Mouse (Mus musculus) cerebellum, postnatal 10 days (tissue): ENCODE results near the gene Kank1.

Experiments used
- DNase-seq, 2 experiments: peaks; one replicate each; pipeline ENCODE4 v3.0.0; 2021; ENCODE audit warnings: mixed read lengths in 2 of 2

Gene Kank1

DNA sequence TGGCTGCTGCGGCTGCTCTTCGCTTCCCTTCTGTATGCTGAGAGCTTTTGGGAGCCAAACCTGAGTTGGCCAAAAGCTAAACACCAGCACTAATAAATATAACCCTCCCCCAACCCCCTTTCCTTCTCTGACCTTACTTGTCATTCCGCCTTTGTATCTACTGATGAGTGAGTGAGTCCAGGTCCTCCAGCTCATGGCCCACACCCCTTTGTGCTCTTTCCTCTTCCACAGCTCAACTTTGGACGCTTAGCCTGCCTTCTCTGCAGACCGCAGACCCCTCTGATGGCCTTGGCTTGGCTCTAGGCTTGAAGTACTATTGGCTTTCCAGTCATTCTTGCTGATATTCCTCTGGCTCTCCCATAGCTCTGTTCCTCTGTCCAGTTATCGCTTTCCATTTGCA lies 16.4 kb downstream of the Kank1 start:
- no peak for DNase-seq

DNA sequence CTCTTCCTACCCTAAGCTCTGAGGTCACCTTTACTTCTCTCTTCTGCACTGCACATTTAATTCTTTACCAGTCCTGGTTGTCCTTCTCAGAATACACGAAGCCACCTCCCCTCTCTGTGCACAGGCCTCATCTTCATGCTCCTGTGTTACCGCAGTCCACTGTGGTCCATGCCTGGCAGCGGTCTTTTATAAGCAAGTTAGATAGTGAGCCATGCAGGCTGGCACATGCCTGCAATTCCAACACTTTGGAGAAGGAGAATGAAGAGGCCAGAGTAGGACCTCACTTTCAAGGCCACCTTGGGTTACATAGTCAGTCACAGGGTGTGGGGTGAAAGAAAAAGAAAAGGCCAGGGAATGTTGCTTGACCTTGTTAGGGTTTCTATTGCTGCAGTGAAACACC lies 16.9 kb downstream of the Kank1 start:
- no peak for DNase-seq

DNA sequence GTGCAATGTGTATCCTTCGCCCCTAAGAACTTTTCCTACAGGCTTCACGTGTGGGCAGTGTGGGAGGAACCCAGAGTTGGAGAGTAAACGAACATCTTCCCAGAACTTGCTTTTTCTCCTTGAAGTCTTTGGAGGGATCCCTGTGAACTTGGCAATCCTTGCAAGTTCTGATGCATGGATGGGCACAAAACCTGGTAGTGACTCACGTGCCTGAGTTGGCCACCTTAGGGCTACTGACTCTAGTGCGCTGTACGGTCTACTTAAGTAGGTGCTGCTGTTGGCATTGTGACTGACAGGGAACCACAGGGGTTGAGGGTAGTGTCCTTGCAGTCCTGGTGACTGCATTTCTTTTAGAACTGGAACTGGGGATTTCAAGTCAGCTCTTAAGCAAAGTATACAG lies 21.5 kb downstream of the Kank1 start:
- no peak for DNase-seq

DNA sequence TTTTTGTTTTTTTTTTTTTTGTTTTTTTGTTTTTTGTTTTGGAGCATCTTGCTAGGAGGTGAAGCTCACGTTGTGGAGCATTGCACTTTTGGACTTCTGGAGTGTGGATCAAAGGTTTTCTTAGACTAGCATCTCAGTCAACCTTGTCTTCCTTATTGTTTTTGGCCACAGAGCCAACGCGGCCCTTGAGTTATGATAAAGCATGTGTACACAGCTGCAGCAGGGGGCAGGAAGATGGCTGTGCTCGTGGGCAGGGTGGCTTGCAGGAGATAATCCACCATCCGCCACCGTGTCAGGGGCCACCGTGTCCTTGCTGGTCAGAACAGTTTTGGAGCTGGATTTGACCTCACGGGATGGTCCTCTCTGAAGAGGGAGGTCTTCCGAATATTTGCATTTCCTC lies 29.4 kb downstream of the Kank1 start:
- DNase-seq: no peak

DNA sequence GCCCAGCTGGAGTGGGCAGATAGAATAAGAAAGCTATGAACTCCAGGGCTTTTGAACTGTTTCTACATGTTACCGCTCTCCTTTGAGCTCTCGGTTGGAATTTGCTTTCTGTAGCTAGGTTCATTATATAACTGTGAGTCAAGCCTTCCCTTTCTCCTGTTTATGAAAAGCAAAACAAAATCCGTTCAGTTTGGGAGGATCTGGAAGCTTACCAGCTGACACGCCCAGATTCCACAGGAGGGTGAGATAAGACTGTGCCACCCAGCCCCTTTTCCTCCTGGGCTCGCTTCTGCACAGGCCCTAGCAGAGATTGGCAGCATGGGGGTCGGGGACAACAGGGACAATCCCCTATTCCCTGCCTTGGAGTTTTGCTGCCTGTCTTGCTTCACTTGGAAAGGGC lies 30.5 kb downstream of the Kank1 start:
- no peak for DNase-seq

DNA sequence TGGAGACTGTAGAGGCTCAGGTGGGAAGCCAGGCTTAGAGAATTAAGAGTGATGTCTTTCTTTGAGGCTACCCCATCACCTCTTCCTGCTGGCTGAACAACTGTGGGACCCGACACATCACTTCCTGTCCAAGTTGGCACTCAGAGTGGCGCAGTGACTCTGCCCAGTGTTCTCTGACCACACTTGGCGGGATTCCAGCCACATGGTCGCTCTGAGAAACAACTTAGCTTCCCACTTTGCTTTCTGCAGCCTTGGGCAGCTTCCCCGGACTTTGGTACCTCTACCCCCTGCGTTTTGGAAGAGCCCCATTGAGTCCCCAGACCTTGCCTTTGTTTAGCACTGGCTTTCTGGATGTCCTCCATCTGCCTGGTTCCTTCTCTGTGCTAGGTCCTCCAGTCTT lies 31.8 kb downstream of the Kank1 start:
- DNase-seq: peak; percentile 86 to 90

DNA sequence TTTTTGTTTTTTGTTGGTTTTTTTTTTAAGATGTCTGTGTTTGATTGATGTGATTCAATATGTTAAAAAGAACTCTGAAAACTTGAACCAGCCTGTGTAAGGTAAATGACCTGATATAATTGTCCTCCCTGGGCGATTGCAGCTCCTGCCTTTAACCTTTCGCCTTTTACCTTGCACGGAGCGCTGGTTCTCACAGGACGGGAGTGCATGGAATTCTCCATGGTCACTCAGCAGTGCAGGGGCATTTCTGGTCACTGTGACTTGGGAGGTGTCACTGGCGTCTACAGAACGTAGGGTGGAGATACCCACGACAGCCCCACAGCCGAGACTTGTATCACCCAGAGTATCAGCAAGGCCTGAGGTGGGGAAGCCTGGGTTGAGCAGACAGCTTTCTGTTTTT lies 34.8 kb downstream of the Kank1 start:
- no peak for DNase-seq

DNA sequence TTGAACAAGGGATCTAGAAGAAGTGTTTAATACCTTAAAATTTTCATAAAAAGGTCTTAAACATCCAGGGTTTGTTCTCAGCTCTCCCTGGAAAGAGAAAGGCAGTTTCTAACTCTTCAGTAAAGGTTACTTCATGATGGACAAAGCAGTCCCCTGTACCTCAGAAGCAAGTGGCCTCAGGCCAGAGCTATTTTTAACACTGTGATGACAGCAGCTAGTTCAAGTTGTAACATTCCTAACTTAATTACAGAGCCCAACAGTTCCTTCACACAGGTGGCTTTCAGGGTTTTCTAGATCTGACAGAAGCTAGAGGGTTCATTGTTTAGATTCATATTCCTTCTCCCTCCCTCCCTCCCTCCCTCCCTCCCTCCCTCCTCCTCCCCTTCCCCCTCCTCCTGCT lies 36.4 kb downstream of the Kank1 start:
- no peak for DNase-seq

DNA sequence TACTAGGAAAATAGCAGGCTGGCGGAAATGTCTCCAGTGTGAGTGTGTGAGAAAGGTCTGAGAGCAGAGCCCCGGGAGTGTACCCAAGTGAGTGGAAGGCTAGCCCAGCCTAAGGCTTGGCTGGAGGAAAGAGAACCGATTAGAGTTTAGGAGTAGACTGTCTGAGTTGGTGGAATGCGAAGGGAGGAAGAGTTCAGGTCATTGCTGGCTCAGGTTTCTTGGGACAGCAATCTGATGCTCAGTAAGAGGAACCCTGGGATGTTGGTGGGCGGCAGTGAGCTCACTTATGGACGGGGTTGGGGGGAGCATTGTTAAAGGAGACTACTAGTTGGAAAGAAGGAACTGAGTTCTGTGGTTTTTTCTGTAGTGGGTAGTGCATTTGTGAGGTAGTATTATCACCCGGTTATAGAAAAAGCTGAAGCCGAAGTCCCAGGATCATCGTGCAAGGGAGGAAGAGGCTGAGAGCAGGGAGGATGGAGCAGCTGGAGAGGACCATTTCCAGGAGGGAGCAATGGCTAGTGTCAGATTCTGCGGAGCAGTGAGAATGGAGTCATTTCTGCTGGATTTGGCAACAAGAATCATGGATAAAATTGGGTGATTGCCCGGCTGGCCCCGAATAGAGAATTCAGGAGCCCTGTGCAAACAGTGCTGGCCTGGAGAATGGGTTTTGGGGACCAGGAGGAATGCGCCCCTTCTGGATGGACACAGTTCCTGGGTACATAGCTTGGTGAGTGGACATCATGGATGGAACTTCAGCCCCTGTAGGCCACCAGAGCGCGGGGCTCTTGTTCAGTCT lies 40.0 kb downstream of the Kank1 start:
- peak; percentile 36 to 55 for DNase-seq

DNA sequence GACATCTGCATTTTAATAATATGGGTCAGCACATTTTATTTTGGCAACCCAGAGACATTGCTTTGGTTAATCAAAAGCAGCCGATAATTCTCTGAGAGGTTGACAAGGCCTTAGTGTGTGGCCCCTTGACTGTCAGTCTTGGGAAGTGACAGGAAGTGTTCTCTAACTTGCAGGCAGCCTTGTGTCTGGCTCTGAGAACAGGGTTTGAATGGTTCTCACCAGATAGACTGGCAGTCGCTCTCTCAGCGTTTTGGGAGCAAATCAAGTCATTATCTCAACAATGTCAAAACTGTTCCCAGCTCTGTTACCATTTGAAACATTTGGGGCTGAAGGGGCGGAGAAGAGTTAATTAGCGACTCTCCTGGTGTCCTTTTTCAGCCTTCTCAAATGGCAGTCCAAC lies 41.0 kb downstream of the Kank1 start:
- no peak for DNase-seq

DNA sequence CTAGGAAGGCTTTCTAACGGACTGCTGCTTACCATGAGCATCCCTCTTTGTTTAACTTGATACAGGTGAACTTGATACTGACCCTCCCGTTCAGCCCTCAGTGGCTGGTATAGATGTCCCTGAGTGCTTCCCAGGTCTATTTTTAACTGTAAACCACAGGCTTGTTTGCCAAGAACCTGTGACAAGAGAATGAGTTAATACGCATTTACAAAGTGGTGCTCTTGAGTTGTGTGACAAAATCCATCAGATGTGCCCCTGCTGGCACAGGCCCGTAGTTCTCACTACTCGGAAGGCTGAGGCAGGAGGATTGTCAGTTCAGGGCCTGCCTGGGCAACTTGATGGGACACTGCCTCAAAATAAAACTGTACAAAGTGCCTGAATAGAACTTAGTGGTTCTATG lies 42.8 kb downstream of the Kank1 start:
- DNase-seq: no peak

DNA sequence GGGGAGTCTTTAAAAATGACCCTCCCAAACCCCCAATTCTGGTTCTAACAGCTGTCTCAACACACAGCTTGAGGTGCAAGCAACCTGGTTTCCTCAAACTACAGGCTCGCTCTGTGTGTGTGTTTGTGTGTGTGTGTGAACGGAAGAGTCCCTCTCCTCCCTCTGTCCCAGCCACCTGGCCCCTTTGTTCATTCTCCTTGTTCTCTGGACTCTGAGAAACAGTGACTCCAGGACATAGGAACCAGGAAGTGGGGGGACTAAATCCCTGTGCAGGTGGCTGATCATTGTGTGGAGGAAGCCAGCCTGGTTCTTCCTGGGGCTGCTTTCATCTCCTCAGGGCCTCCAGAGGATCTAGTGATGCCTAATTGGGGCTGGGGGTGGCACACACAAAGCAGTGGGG lies 46.9 kb downstream of the Kank1 start:
- no peak for DNase-seq

DNA sequence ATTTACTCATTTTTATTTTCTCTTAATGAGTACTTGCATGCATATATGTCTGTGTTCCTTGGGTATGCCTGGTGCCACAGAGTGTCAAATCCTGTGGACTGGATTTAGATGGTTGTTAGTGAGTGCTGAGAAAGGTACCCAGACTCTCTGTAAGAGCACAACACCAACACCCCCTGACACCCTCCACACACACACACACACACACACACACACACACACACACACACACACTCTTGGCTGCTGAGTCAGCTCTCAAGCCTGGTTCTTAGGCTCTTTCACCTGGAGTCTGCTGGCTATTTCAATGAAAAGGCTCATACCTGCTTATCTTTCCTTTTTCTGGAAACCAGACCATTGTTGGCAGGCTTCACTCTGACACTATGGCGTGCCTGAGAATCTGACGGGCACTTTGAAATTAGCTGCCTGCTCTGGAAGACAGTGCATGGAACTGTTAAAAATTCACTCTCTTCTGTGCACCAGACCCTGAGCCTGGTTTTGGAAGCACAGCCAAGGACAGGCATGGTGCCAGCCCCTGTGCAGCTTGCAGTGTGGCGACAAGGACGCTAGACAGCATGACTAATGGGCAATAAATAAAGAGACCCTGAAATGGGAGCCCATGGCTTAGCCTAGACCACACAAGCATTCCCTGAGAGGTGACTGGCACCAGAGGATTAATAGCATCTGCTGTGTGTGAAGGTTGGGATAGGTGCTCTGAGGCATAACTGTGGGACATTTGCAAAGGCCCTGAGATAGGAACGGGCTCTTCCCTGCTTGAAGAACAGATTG lies 49.2 kb downstream of the Kank1 start:
- peak; percentile 96 to 98 for DNase-seq

DNA sequence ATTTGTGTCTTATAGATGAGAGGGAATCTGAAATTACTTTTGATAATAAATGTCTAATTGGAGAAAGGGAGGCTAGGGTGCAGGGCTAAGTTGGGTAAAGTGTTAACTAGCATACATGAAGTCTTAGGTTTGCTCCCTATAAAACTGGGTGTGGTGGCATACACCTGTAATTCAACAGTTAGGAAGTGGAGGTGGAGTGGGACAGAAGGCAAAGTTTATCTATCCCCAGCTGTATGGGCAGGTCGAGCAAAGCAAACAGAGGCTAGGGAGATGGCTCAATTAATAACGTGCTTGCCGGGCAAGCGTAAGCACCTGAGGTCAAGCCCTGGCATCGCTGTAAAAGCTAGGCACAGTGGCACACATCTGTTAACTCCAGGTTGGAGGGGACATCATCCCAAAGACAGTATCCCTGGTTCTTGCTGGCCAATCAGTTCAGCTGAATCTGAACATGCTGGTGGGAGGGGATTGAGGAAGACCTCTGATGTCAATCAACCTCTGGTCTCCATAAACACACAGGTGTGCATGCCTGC lies 54.3 kb downstream of the Kank1 start:
- no peak for DNase-seq

DNA sequence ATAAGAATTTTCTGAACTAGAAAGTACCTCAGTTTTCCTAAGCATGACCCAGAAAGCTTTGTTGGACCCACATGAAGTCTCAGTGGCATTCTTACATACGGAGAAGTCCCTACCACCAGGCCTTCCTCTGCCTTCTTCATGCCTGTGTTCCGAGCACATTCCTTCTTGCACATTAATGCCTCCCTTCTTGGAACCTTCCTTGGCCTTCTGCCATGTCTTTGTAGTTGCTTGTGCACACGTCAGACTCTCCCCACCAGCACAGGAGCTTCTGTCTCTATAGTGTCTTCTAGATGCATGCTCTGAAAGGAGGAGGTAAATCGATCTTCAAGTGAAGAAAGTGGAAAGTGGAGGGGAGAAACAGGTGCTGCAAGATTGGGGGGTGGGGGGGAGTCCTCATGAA lies 58.4 kb downstream of the Kank1 start:
- peak in 1 of 2 experiments; percentile 35 for DNase-seq

DNA sequence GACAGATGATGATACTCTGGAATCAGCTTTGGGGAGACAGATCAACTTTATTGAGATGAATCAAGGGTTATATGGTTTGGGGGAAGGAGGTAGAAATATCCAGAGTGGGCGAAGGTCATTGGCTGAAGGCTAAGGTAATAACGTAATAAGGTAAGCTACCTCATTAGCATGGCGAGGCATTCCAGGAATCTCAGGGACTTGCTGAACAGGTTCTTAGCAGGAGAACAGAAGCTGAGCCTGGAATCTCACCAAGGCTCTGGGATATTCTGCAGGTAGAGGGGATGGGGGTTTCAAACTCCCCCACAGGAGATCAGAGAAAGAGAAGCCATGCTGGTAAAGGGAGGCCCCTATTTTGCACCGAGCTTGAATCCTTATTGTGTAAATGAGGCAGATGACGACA lies 60.5 kb downstream of the Kank1 start:
- no peak for DNase-seq

DNA sequence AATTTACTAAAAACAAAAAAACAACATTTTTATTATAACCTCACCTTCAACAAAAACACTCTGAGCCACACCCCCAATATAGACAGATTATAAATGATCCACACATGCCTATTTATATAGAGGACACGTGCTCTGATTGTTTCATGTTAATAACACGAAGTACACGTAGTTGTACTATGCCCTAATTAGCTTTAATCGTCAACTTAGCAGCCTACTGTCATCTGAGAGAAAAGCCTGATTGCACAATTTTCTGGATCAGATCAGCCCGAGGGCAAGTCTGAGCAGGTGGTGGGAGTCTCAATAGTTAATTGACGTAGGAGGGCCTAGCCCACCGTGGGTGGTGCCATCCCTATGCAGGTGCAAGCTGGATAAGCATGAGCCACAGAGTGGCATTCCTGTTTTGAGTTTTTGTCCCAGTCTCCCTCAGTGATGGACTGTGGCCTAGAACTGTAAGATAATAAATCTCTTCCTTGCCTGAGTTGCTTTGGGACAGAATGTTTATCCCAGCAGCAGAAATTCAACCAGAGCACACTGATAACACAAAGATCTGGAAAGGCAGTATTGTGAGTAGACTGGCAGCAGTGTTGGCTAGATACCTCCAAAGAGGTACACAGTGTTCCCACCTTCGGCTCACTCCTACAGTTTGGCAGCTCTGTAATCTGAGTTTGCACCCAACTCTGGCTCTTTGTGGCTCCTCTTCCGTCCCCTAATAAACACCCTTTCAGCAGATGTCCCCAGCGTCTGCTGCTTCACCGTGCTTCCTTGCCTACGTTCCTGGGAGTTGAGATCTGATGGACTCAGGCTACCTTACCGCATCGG lies 63.3 kb downstream of the Kank1 start:
- no peak for DNase-seq

DNA sequence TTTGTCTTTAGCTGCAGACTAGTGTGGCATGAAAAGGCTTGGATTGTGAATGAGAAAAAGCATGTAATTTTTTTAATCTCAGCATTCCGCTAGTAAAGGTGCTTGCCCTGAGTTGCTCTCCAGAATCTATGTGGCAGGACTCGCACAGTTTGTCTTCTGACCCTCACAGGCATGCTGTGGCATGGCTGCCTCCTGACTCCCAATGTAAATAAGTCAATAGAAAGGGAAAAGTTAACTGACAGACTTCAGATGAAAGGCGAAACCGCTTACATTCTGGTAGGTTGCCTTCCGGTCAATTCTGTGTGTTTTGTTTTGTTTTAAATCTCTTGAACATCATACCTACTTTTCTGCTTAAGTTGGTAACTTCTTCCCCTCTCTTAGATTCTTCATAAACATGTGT lies 64.4 kb downstream of the Kank1 start:
- no peak for DNase-seq

DNA sequence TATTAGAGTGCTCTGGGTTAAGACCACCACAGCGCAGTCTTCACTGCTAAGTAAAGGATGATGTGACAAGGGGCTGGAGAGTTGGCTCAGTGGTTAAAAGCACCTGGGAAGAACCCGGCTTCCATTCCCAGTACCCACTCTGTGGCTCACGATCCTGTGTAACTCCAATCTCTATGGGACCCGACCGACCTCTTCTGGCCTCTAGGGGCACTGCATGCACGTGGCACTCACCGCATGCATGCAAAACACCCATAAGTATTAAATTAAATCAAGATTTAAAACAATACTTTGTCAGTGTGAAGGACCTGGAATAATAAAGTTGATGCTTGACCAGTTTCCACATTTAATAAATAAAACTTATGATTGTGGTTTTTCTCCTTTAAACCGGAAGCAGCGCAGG lies 69.5 kb downstream of the Kank1 start:
- peak; percentile 17 to 20 for DNase-seq

DNA sequence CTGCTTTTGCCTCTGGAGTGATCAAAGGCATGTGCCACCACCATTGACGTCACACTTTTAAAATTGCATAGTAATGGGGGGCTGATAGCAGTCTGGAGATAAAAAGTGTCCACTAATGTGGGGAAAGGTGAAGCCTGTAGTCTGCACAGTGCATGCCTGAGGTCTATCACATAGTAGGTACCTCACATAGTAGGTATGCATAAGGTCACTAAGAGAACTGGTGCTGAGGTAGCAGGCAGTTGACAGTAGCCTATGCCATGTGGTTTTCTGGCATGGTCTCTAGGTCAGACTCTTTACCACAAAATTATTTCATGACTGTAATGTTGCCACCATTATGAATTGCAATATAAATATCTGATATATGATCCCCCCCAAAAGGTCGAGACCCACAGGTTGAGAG lies 71.4 kb downstream of the Kank1 start:
- no peak for DNase-seq

DNA sequence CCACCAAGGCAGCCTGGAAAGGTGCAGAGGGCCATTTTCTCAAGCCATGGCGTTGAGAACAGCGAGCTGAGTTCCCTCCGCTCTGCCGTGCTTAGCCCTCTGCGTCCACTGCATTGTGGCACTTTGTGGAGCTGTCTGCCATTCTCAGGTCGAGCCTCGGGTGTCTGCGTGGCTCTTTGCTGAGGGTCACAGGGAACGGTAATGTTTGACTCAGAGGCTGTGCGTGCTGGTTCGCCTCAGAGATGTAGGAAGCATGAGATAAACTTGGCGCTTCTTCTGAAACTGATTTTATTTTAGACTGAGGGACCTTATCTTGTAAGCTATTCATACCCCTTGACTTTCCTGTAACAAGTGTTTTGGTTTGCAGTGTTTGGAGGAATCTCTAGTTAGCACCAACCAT lies 72.0 kb downstream of the Kank1 start:
- DNase-seq: no peak

DNA sequence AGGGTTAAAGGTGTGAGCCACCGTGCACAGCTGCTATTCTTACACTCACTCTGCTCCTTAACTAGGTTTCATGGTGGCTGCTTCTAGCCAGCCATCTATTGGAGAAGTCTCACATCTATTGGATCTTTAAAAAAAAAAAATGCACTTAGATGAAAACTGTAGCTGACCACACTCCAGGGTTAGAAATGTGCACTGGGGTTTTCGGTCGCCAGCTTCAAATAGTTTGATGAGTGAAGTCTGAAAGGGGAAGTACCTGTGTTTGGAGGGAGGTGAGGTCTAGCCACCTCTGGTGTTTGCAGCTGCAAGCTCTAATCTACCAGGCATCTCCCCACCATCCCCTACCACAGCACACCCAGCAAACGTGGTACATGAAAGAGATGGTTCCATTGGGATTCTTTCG lies 74.2 kb downstream of the Kank1 start:
- DNase-seq: no peak

DNA sequence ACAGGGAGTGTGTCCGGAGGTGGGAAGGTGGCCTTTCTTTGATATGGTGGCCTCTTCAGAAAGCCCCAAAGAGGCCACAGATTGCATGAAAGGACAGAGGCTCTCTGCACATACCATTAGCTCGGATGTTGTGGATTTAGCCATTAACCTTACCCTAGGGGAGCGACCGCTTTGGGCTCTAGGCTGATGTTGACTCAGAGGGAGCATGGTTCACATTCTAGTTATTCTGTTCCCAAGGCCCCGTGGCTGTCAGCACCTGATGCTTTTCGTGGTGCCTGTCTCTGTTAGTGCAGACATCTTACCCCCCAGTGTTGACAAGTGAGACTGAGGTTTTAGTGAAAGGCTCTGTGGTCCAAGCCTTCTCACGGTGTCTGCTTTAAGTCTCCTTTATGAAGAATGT lies 74.9 kb downstream of the Kank1 start:
- DNase-seq: no peak
